Mouse (Mus musculus): ENCODE data around the gene Wdr66. TPM values are rescaled to one million over a fixed set of nuclear protein-coding genes. Genes with fewer than 3 reads are reported as not detected.

Gene Wdr66
- total RNA-seq (2023), result under 1 TPM in 1 of 2 experiments, not detected in 1; 0.39 TPM

GRCm38 (mm10) chr5:123251834-123252233, at the start of gene Wdr66:
Gene Wdr66, plus strand, starts transcription at chr5:123252102.

GRCm38 (mm10) chr5:123343707-123344627, 92.1 kb downstream of the Wdr66 start, which contains the start of gene Bcl7a:
Gene Bcl7a, plus strand, starts transcription at chr5:123343834.

Other genes starting within 250 kb of the Wdr66 start
- gene Orai1, start 237.0 kb upstream of the Wdr66 start, total RNA-seq (2023), result 10 to 100 TPM; 54.3 to 63.3 TPM
- gene Morn3, start 205.1 kb upstream of the Wdr66 start, total RNA-seq (2023), result not detected
- 1 to 10 TPM; 3.9 to 4.1 TPM for gene Tmem120b, start 183.7 kb upstream of the Wdr66 start, total RNA-seq (2023)
- 10 to 100 TPM; 11.9 to 16.5 TPM for gene Rhof, start 119.4 kb upstream of the Wdr66 start, total RNA-seq (2023)
- gene Setd1b, start 109.9 kb upstream of the Wdr66 start, total RNA-seq (2023), result 10 to 100 TPM; 67.5 to 74.0 TPM
- gene Psmd9, start 82.7 kb upstream of the Wdr66 start, total RNA-seq (2023), result 10 to 100 TPM; 16.8 to 20.4 TPM
- not detected for gene Hpd, start 69.4 kb upstream of the Wdr66 start, total RNA-seq (2023)
- under 1 TPM; 0.66 to 0.79 TPM for gene Bcl7a, start 91.7 kb downstream of the Wdr66 start, total RNA-seq (2023)
- gene Mlxip, start 142.7 kb downstream of the Wdr66 start, total RNA-seq (2023), result 10 to 100 TPM; 69.9 to 72.1 TPM
- gene Lrrc43, start 237.2 kb downstream of the Wdr66 start, total RNA-seq (2023), result not detected
- gene Il31, start 237.4 kb downstream of the Wdr66 start, total RNA-seq (2023), result not detected